Mouse (Mus musculus) olfactory bulb, adult 2 months (tissue): Measurements from ENCODE around the gene Dhcr24.

Experiments used
- CTCF ChIP-seq: fragments of 200-500 bp; IDR thresholded peaks from 2 replicates; pipeline ENCODE4 v1.5.1; 2012; ENCODE audit warnings: low read depth, mild to moderate bottlenecking, low read length, moderate library complexity; ENCODE audit not compliant: insufficient read depth
- POLR2A ChIP-seq: fragments of 200-500 bp; IDR thresholded peaks from 2 replicates; pipeline ENCODE4 v1.6.1; 2012; ENCODE audit warnings: mild to moderate bottlenecking, low read depth, low read length, moderate library complexity; ENCODE audit not compliant: insufficient read depth

DNA sequence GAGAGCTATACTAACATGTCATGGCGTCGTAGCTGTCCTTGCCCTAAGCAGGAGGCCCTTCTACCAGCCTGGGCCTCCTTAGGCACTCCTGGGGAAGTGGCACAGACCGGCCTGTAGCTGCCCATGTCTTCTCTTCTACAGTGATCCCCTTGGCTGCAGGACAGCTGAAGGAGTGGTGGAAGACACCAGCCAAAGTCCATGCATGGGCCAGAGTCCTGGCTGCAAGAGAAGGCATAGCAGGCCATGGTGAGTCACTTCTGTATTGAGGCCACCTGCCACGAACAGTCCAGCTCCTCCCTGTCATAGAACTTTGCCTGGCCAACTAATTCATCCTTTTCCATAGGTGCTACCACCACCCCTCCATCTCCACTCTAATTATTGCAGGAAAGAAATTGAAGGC, 58.1 kb downstream of the Dhcr24 start:
- TF ChIP-seq POLR2A (no peak), CTCF (no peak)
